Mouse (Mus musculus) testis, adult 2 months (tissue): ENCODE measurements around the gene Csta1.
"Not testable (repeated sequence)": the region's sequence is repeated elsewhere in the genome, so short reads cannot be mapped to it uniquely, and the experiment has no call there.

Experiments
- CTCF ChIP-seq: fragments of 200-500 bp; IDR thresholded peaks from 2 replicates; pipeline ENCODE4 v1.5.1; 2012; ENCODE audit warnings: low read depth, mild to moderate bottlenecking, inconsistent platforms, low read length, moderate library complexity; ENCODE audit not compliant: control insufficient read depth, insufficient read depth, insufficient replicate concordance
- POLR2A ChIP-seq: fragments of 200-500 bp; IDR thresholded peaks from 2 replicates; pipeline ENCODE4 v1.6.1; 2012; ENCODE audit warnings: low read depth, mild to moderate bottlenecking, inconsistent platforms, low read length, moderate library complexity; ENCODE audit not compliant: control insufficient read depth

- TF ChIP-seq POLR2A, CTCF: not testable (repeated sequence)
Measured at GRCm38 (mm10) chr16:36097813-36098499, 33.1 kb downstream of the Csta1 start.
